Mouse (Mus musculus) liver, postnatal 0 days (tissue): ENCODE data around the gene Timp2.
A peak's percentile ranks its signal among the peaks of the same experiment; 100 is the strongest.

Source experiments
- CTCF ChIP-seq: sonication (generic); IDR thresholded peaks from 2 replicates; pipeline ENCODE4 v1.5.1; 2016; ENCODE audit warnings: antibody characterized with exemption, low read depth
- EP300 ChIP-seq: IDR thresholded peaks from 2 replicates; pipeline ENCODE4 v1.6.1; 2016; ENCODE audit warnings: antibody characterized with exemption, low read depth, mild to moderate bottlenecking

GRCm38 (mm10) chr11:118318678-118319077 is 36.9 kb downstream of the Timp2 start:
- TF ChIP-seq CTCF, result peak; percentile 71
- no peak for TF ChIP-seq EP300
